Mouse (Mus musculus): Measurements from ENCODE around the gene Ube2q1. TPM values are rescaled to one million over a fixed set of nuclear protein-coding genes. Genes with fewer than 3 reads are reported as not detected.

Ube2q1 gene
- polyA plus RNA-seq, 1 experiment from 2014 or later, result 7.2 TPM

DNA sequence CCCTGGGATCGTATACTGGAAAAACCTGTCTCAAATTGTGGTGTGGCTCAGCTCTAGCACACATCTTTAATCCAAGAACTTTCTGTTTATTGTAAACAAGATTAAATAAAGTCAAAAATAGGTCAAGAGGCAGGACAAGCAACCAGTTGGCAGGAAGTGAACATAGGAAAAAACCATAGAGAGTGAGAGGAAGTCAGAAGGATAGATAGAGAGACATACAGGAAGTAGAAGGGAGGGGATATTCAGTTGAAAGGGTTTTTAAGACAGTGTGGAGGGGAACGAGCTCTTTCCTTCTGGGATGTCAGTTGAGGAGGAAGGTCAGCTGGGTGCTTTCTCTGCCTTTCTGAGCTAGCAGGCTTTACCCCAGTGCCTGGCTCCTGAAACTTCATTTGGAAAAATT, 50.2 kb downstream of the Ube2q1 start:
- H3K9ac ChIP-seq (ENCODE audit: low read length), result no peak overlapping the region
- H3K4me3 ChIP-seq (ENCODE audit: low read length), result no peak overlapping the region

DNA sequence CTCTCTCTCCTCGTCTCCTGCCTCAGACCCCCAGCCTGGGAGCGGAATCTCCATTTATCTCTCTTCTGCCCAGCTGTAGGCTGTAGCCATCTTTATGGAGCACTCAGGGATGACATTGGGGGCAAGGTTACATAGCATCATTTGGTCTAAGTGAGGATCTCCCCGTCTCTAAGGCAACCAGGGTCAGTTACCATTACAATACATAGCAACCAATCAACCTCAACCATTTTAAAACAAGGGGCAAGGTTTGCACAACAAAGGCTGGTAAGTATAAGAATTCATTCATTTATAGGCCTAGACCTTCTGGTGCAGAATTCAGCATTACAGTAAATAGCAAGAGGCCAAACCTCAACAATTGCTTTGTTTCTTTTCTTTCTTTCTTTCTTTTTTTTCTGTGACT, 52.9 kb downstream of the Ube2q1 start:
- Histone ChIP-seq H3K4me3 (ENCODE audit: low read length) (no peak overlapping the region), H3K27me3 (ENCODE audit: control insufficient read depth, insufficient read depth, low read length) (peaks cover 26% of the 10 kb centered on the region), H3K4me1 (ENCODE audit: control insufficient read depth, insufficient read depth, low read length) (0 out of 2 replicates have a peak, but pooled peaks cover 2% of the 10 kb centered on the region), H3K4me2 (ENCODE audit: low read depth, low read length) (no peak overlapping the region), H3K9me3 (replicated peaks; ENCODE audit: control insufficient read depth, low read length) (no peaks in the 10 kb centered on the region), H3K9ac (ENCODE audit: low read length) (no peak overlapping the region), H3K36me3 (ENCODE audit: control insufficient read depth, insufficient read depth) (no peaks in the 10 kb centered on the region), H3K27ac (ENCODE audit: low read length) (no peak overlapping the region)
- WGBS, result 72% methylated on average over 3 of the region's 3 CpGs
- no peak for ATAC-seq (replicated peaks; ENCODE audit: extremely low read depth, insufficient read depth, low FRiP score)

More for the DNA sequence above, 50.2 kb downstream of the Ube2q1 start:
- H3K27ac ChIP-seq (ENCODE audit: low read length), result no peak overlapping the region
- H3K4me2 ChIP-seq (ENCODE audit: low read depth, low read length), result no peak overlapping the region
- H3K9me3 ChIP-seq (replicated peaks; ENCODE audit: control insufficient read depth, low read length), result no peaks in the 10 kb centered on the region
- no peaks in the 10 kb centered on the region for H3K36me3 ChIP-seq (ENCODE audit: control insufficient read depth, insufficient read depth)
- 51% methylated on average over 2 of the region's 2 CpGs for WGBS
- H3K4me1 ChIP-seq (ENCODE audit: control insufficient read depth, insufficient read depth, low read length), result no peaks in the 10 kb centered on the region
- no peak for ATAC-seq (replicated peaks; ENCODE audit: extremely low read depth, insufficient read depth, low FRiP score)
- H3K27me3 ChIP-seq (ENCODE audit: control insufficient read depth, insufficient read depth, low read length), result peaks cover 2% of the 10 kb centered on the region; the same call in 1 of the 2 replicates

DNA sequence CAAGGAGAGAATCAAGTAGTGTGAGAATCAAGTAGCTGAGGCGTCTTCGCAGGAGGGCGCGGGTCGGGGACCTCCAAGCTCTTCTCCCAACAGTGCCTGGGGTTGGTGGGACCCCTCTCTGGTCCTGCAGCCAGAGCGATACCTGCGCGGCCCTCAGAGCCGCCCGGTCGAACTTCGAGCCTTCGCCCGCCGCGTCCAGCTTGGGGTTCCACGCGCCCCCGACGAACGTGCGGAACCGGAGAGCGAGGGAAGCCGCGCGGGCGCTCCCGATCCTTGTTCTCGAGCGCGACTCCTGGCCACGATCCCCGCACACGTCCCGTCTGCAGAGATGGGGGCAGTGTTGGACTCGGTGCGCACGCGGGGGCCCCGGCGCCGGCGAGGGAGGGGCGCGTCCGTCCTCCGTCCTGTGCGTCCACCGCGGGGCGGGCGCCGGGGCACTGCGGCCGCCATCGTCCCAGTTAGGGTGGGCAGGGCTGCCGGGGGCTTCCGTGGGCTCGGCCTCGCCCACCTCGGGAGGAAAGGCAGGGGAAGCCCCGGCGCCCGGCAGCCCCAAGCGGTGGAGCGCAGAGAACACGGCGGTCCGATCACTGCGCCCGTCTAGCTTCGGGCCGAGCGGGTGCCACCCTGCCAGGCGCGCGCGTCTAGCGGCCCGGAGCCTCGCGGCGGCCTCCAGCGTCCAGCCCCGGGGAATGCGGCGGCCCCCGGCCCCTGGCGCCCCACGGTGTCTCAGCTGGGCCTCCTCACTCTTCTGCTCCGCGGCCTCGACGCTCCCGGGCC, 57.6 kb downstream of the Ube2q1 start, which contains the start of gene She:
Gene She, plus strand, starts transcription at position 556 of the 777 bp plus-strand sequence.
- Histone ChIP-seq H3K27ac (ENCODE audit: low read length) (peak within 1 kb of the TSS; percentile 76), H3K9ac (ENCODE audit: low read length) (peak within 1 kb of the TSS; percentile 75), H3K27me3 (ENCODE audit: control insufficient read depth, insufficient read depth, low read length) (peaks cover 53% of the 10 kb centered on the region), H3K9me3 (replicated peaks; ENCODE audit: control insufficient read depth, low read length) (no peaks in the 10 kb centered on the region), H3K4me3 (ENCODE audit: low read length) (peak within 1 kb of the TSS; percentile 56), H3K4me2 (ENCODE audit: low read depth, low read length) (peak within 1 kb of the TSS; percentile 62), H3K4me1 (ENCODE audit: control insufficient read depth, insufficient read depth, low read length) (0 out of 2 replicates have a peak, but pooled peaks cover 2% of the 10 kb centered on the region), H3K36me3 (ENCODE audit: control insufficient read depth, insufficient read depth) (no peaks in the 10 kb centered on the region)
- WGBS, result 2% methylated on average over 88 of the region's 96 CpGs
- peak; percentile 60; the same call in 1 of the 2 replicates for ATAC-seq (replicated peaks; ENCODE audit: extremely low read depth, insufficient read depth, low FRiP score)

Other genes starting within 250 kb of the Ube2q1 start
- 8.4 and 8.8 TPM in 2 replicates for gene Adar, start 58.6 kb upstream of the Ube2q1 start, polyA plus RNA-seq (2015; fragmentation: Nextera tagmentation; extraction: Ambion mirVana)
- 0.25 and 0.29 TPM in 2 replicates for gene Chrnb2, start 9.0 kb upstream of the Ube2q1 start, polyA plus RNA-seq (2015; fragmentation: Nextera tagmentation; extraction: Ambion mirVana)
- 4.8 and 7.2 TPM in 2 replicates for gene She, start 57.8 kb downstream of the Ube2q1 start, polyA plus RNA-seq (2015; fragmentation: Nextera tagmentation; extraction: Ambion mirVana)
- gene Il6ra, start 139.6 kb downstream of the Ube2q1 start, polyA plus RNA-seq (2015; fragmentation: Nextera tagmentation; extraction: Ambion mirVana), result 1.1 TPM in 2 replicates
- gene Atp8b2, start 189.9 kb downstream of the Ube2q1 start, polyA plus RNA-seq (2015; fragmentation: Nextera tagmentation; extraction: Ambion mirVana), result 10.3 and 11.5 TPM in 2 replicates
- 82.6 and 89.5 TPM in 2 replicates for gene Hax1, start 225.2 kb downstream of the Ube2q1 start, polyA plus RNA-seq (2015; fragmentation: Nextera tagmentation; extraction: Ambion mirVana)